Comparison of ENCODE assay signal across 9 mouse cellular contexts in the genomic region with DNA sequence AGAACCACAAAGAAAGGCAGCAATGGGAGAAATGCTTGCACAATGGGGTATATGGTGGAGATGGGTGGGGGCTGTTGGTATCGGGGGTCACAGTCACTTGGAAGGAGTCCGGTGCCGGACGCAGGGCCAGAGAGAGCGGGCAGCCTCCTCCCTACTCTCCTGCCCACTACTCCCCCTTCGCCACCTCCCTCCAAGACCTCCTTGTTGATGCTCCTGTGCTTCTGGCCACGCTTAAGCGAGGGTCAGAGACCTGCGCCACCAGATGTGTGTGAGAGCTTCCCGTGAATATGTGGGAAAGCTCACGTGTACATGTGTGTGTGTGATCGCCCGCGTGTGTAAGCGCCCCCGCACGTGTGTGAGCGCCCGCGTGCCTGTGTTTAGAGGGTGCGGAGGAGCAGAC. TPM values are rescaled to one million over a fixed set of nuclear protein-coding genes. Genes with fewer than 3 reads are reported as not detected.
A peak's percentile ranks its signal among the peaks of the same experiment; 100 is the strongest.
DNase-seq lines count a peak whose midpoint lies in the region; ATAC-seq and TF ChIP-seq lines count a peak whose summit lies in the region.
"Had no signal": no experiment of that assay in that cellular context is flagged by ENCODE, and none has a peak within 500 bp of the region (broad histone marks: within the 10 kb centered on the region; RNA-seq: fewer than 3 reads in every experiment).

No protein-coding gene starts in this region.

- H3K36me3 ChIP-seq in kidney, postnatal 0 days (ENCODE audit: insufficient read depth, low read length), result no peaks in the 10 kb centered on the region
- no peaks in the 10 kb centered on the region for H3K36me3 ChIP-seq in forebrain, embryonic 12.5 days (replicated peaks)
- H3K36me3 ChIP-seq in neural tube, embryonic 14.5 days (ENCODE audit: control insufficient read depth, insufficient read depth, low read length), result no peaks in the 10 kb centered on the region

- no peak overlapping the region for H3K9ac ChIP-seq in kidney, postnatal 0 days (ENCODE audit: low read depth, low read length)
- H3K9ac ChIP-seq in forebrain, embryonic 12.5 days, result 0 out of 2 replicates have a peak overlapping the region, but pooled peaks have one; percentile 25
- H3K9ac ChIP-seq in neural tube, embryonic 14.5 days (replicated peaks; ENCODE audit: low read depth, low read length), result peak overlapping the region; percentile 39

- no peak overlapping the region for H3K27ac ChIP-seq in kidney, postnatal 0 days
- no peak overlapping the region for H3K27ac ChIP-seq in forebrain, embryonic 12.5 days
- no peak overlapping the region for H3K27ac ChIP-seq in neural tube, embryonic 14.5 days (ENCODE audit: low read depth, low read length)

- peak overlapping the region; percentile 20 for H3K4me3 ChIP-seq in kidney, postnatal 0 days (replicated peaks; ENCODE audit: low read depth, low read length)
- peak overlapping the region; percentile 33 for H3K4me3 ChIP-seq in forebrain, embryonic 12.5 days (replicated peaks)
- peak overlapping the region; percentile 32 for H3K4me3 ChIP-seq in neural tube, embryonic 14.5 days (ENCODE audit: low read depth, low read length)

- H3K27me3 ChIP-seq in kidney, postnatal 0 days (ENCODE audit: insufficient read depth, low read length), result peaks cover 10% of the 10 kb centered on the region; the same call in 1 of the 2 replicates
- H3K27me3 ChIP-seq in forebrain, embryonic 12.5 days, result peaks cover 90% of the 10 kb centered on the region
- H3K27me3 ChIP-seq in neural tube, embryonic 14.5 days (ENCODE audit: control insufficient read depth, insufficient read depth, low read length), result peaks cover 17% of the 10 kb centered on the region

- intact Hi-C loops in left cerebral cortex, postnatal 14 days (cut with DNase I), result loop anchor here (10.0 kb wide), 1 partner anchor 400 kb away; no protein-coding TSS in a partner anchor

- TF ChIP-seq CTCF in kidney, postnatal 0 days (IDR thresholded peaks at IDR 0.05; ENCODE audit: low read depth), result no peak

- peak overlapping the region; percentile 56 for H3K4me2 ChIP-seq in kidney, postnatal 0 days (ENCODE audit: low read length)
- peak overlapping the region; percentile 56 for H3K4me2 ChIP-seq in forebrain, embryonic 12.5 days
- H3K4me2 ChIP-seq in neural tube, embryonic 14.5 days (ENCODE audit: low read depth, low read length), result peak overlapping the region; percentile 67

- DNase-seq in kidney, postnatal 0 days (ENCODE audit: low spot score), result no peak
- DNase-seq in kidney, adult 18-20 months, result no peak
- DNase-seq in left cerebral cortex, postnatal 14 days (ENCODE audit: low spot score in 2 of 2), result peak; percentile 33 to 39
- DNase-seq in thymus, postnatal 4 days, result no peak
- DNase-seq in adipocyte (ENCODE audit: low spot score), result no peak
- no peak for DNase-seq in kidney, adult 11 months

- H3K9me3 ChIP-seq in kidney, postnatal 0 days (replicated peaks; ENCODE audit: low read length), result no peaks in the 10 kb centered on the region
- H3K9me3 ChIP-seq in forebrain, embryonic 12.5 days, result no peaks in the 10 kb centered on the region
- H3K9me3 ChIP-seq in neural tube, embryonic 14.5 days (ENCODE audit: control insufficient read depth, low read length), result no peaks in the 10 kb centered on the region

- 1% methylated on average over 21 of the region's 21 CpGs for WGBS in kidney, postnatal 0 days
- 1% methylated on average over 21 of the region's 21 CpGs for WGBS in forebrain, embryonic 12.5 days
- 2% methylated on average over 21 of the region's 21 CpGs for WGBS in neural tube, embryonic 14.5 days

- no peak; the same call in 1 of the 2 replicates for ATAC-seq in kidney, postnatal 0 days (replicated peaks; ENCODE audit: low FRiP score, low read depth)
- ATAC-seq in forebrain, embryonic 12.5 days (ENCODE audit: low FRiP score), result 0 out of 2 replicates have a peak, but pooled peaks have one; percentile 21
- peak; percentile 32; the same call in 1 of the 2 replicates for ATAC-seq in neural tube, embryonic 14.5 days (ENCODE audit: low read depth)
- ATAC-seq: Patski had no signal

- H3K4me1 ChIP-seq in kidney, postnatal 0 days (replicated peaks; ENCODE audit: insufficient read depth, low read length), result peaks cover 14% of the 10 kb centered on the region
- peaks cover 25% of the 10 kb centered on the region for H3K4me1 ChIP-seq in forebrain, embryonic 12.5 days
- peaks cover 11% of the 10 kb centered on the region; the same call in 1 of the 2 replicates for H3K4me1 ChIP-seq in neural tube, embryonic 14.5 days (ENCODE audit: control insufficient read depth, insufficient read depth, low read length)

RNA-seq across cellular contexts. Expression of a gene that starts 0.3 kb away (rescaled TPM):
- polyA plus RNA-seq in kidney, postnatal 0 days (2015; fragmentation: Nextera tagmentation; extraction: Ambion mirVana), result 2.4 TPM in 2 replicates
- polyA plus RNA-seq in forebrain, embryonic 12.5 days (2016; fragmentation: Nextera tagmentation; extraction: Ambion mirVana), result 0.83 and 1.1 TPM in 2 replicates
- total RNA-seq in left cerebral cortex, postnatal 14 days (2021), result 1 to 10 TPM in 1 of 2 experiments, under 1 TPM in 1; 0.99 to 1.1 TPM
- 0.20 and 0.27 TPM in 2 replicates for polyA plus RNA-seq in neural tube, embryonic 14.5 days (2014; fragmentation: Nextera tagmentation; extraction: Ambion mirVana)
- polyA plus RNA-seq: Patski had no signal

RNA-seq across cellular contexts. Expression of a gene that starts 27.8 kb away (rescaled TPM):
- 35.9 and 38.7 TPM in 2 replicates for polyA plus RNA-seq in kidney, postnatal 0 days (2015; fragmentation: Nextera tagmentation; extraction: Ambion mirVana)
- polyA plus RNA-seq in forebrain, embryonic 12.5 days (2016; fragmentation: Nextera tagmentation; extraction: Ambion mirVana), result not detected in 2 replicates
- total RNA-seq in left cerebral cortex, postnatal 14 days (2021), result not detected
- polyA plus RNA-seq in neural tube, embryonic 14.5 days (2014; fragmentation: Nextera tagmentation; extraction: Ambion mirVana), result not detected in 2 replicates

Comparison
In these comparisons a context has a peak if more than half of its experiments do, and no peak if none do; other contexts are left out.
1. DNase-seq: peak in left cerebral cortex, postnatal 14 days (2 of 2); none in kidney, postnatal 0 days (single experiment), kidney, adult 18-20 months (single experiment), thymus, postnatal 4 days (single experiment), adipocyte (single experiment) and kidney, adult 11 months (single experiment).
2. RNA of a gene that starts 27.8 kb away (polyA plus RNA-seq): 35.9 to 38.7 TPM in kidney, postnatal 0 days; not detected in neural tube, embryonic 14.5 days and not detected in forebrain, embryonic 12.5 days; every median in the first group is over 10 times any median in the second.
3. Peak in every context shown above with its lines, with median percentiles within 50 percentile points of each other: H3K4me2 ChIP-seq and H3K4me3 ChIP-seq.